Mouse (Mus musculus) MEL (cell line): ENCODE data around the gene Slc29a3.

Source experiments
- CTCF ChIP-seq, 3 experiments: IDR thresholded peaks in 2 of 3; conservative IDR thresholded peaks in 1 of 3; 2 replicates each; pipeline ENCODE4 v1.5.1; 2011 to 2012; ENCODE audit warnings: low read length in 3 of 3, low read depth in 2 of 3, mild to moderate bottlenecking in 2 of 3, improper control_type of control experiment in 1 of 3, inconsistent platforms in 1 of 3, mixed read lengths in 1 of 3, moderate library complexity in 1 of 3; ENCODE audit not compliant: control insufficient read depth in 1 of 3, insufficient read depth in 1 of 3, poor library complexity in 1 of 3, severe bottlenecking in 1 of 3
- GATA1 ChIP-seq: IDR thresholded peaks from 2 replicates; pipeline ENCODE4 v1.6.1; 2011; ENCODE audit warnings: low read depth, low read length, improper control_type of control experiment
- HCFC1 ChIP-seq: IDR thresholded peaks from 2 replicates; pipeline ENCODE4 v1.6.1; 2012; ENCODE audit warnings: low read depth, mild to moderate bottlenecking, inconsistent platforms, low read length, improper control_type of control experiment, moderate library complexity
- MAX ChIP-seq: IDR thresholded peaks from 2 replicates; pipeline ENCODE4 v1.6.1; 2011; ENCODE audit warnings: low read length, improper control_type of control experiment
- MAZ ChIP-seq: IDR thresholded peaks from 2 replicates; pipeline ENCODE4 v1.6.1; 2012; ENCODE audit warnings: low read depth, mild to moderate bottlenecking, inconsistent platforms, low read length, improper control_type of control experiment
- POLR2A ChIP-seq, 2 experiments: IDR thresholded peaks; 2 replicates each; pipeline ENCODE4 v1.6.1; 2011 to 2012; ENCODE audit warnings: low read length in 2 of 2, mild to moderate bottlenecking in 2 of 2, control low read depth in 1 of 2, improper control_type of control experiment in 1 of 2, low read depth in 1 of 2, moderate library complexity in 1 of 2; ENCODE audit not compliant: control insufficient read depth in 1 of 2, insufficient read depth in 1 of 2, poor library complexity in 1 of 2
- POLR2AphosphoS2 ChIP-seq: IDR thresholded peaks from 2 replicates; pipeline ENCODE4 v1.6.1; 2011; ENCODE audit warnings: low read length, improper control_type of control experiment
- SMC3 ChIP-seq: IDR thresholded peaks from 2 replicates; pipeline ENCODE4 v1.6.1; 2011; ENCODE audit warnings: low read depth, low read length, improper control_type of control experiment
- TCF12 ChIP-seq: IDR thresholded peaks from 2 replicates; pipeline ENCODE4 v1.6.1; 2014; ENCODE audit warnings: low read depth, mild to moderate bottlenecking, inconsistent platforms, low read length, improper control_type of control experiment, moderate library complexity

GRCm38 (mm10) chr10:60687011-60687776, 65.4 kb downstream of the Slc29a3 start:
- no peak for TF ChIP-seq GATA1
- TF ChIP-seq SMC3: no peak
- no peak for TF ChIP-seq CTCF (IDR thresholded peaks at IDR 0.05 in 2 of 3, conservative IDR thresholded peaks at IDR 0.05 in 1 of 3; ENCODE audit: control insufficient read depth in 1 of 3, insufficient read depth in 1 of 3, low read depth in 2 of 3, low read length in 3 of 3, poor library complexity in 1 of 3, severe bottlenecking in 1 of 3)
- TF ChIP-seq TCF12: no peak
- no peak for TF ChIP-seq POLR2AphosphoS2
- no peak for TF ChIP-seq POLR2A (IDR thresholded peaks at IDR 0.05; ENCODE audit: control insufficient read depth in 1 of 2, insufficient read depth in 1 of 2, low read depth in 1 of 2, low read length in 2 of 2, poor library complexity in 1 of 2)
- no peak for TF ChIP-seq MAZ
- no peak for TF ChIP-seq HCFC1
- no peak for TF ChIP-seq MAX
